Mouse (Mus musculus): Measurements from ENCODE around the gene Zbtb41. TPM values are rescaled to one million over a fixed set of nuclear protein-coding genes. Genes with fewer than 3 reads are reported as not detected.

Zbtb41 gene
- total RNA-seq, 2 experiments from 2014 or later = 25.6 to 26.0 TPM

GRCm38 (mm10) chr1:139460807-139461206 lies 38.7 kb downstream of the Zbtb41 start:
- intact Hi-C loops (cut with DNase I) = no loop called here
- no peak for DNase-seq (ENCODE audit: low spot score in 2 of 2)

GRCm38 (mm10) chr1:139465936-139466335 lies 43.8 kb downstream of the Zbtb41 start:
- DNase-seq (ENCODE audit: low spot score in 2 of 2) = no peak
- intact Hi-C loops (cut with DNase I) = no loop called here

- intact Hi-C loops (cut with DNase I) = no loop called here
Observed at GRCm38 (mm10) chr1:139478898-139479297, 56.8 kb downstream of the Zbtb41 start.

GRCm38 (mm10) chr1:139480246-139480645 lies 58.2 kb downstream of the Zbtb41 start:
- DNase-seq (ENCODE audit: low spot score in 2 of 2) = no peak
- intact Hi-C loops (cut with DNase I) = no loop called here

More at GRCm38 (mm10) chr1:139478898-139479297, 56.8 kb downstream of the Zbtb41 start:
- no peak for DNase-seq (ENCODE audit: low spot score in 2 of 2)

GRCm38 (mm10) chr1:139481146-139481545 lies 59.1 kb downstream of the Zbtb41 start:
- intact Hi-C loops (cut with DNase I) = no loop called here
- no peak for DNase-seq (ENCODE audit: low spot score in 2 of 2)

GRCm38 (mm10) chr1:139494630-139495029 lies 72.5 kb downstream of the Zbtb41 start:
- no peak for DNase-seq (ENCODE audit: low spot score in 2 of 2)
- intact Hi-C loops (cut with DNase I) = no loop called here

GRCm38 (mm10) chr1:139495408-139495807 lies 73.3 kb downstream of the Zbtb41 start:
- no peak for DNase-seq (ENCODE audit: low spot score in 2 of 2)
- intact Hi-C loops (cut with DNase I) = no loop called here

- intact Hi-C loops (cut with DNase I) = no loop called here
- no peak for DNase-seq (ENCODE audit: low spot score in 2 of 2)
Observed at GRCm38 (mm10) chr1:139496212-139496611, 74.1 kb downstream of the Zbtb41 start.

GRCm38 (mm10) chr1:139499751-139500150 lies 77.7 kb downstream of the Zbtb41 start:
- intact Hi-C loops (cut with DNase I) = no loop called here

GRCm38 (mm10) chr1:139501258-139501752 lies 79.2 kb downstream of the Zbtb41 start, which contains the start of gene F13b:
TSS of gene F13b (plus strand) at chr1:139501702.
- intact Hi-C loops (cut with DNase I) = no loop called here
- DNase-seq (ENCODE audit: low spot score in 2 of 2) = no peak

More at GRCm38 (mm10) chr1:139499751-139500150, 77.7 kb downstream of the Zbtb41 start:
- DNase-seq (ENCODE audit: low spot score in 2 of 2) = no peak

Other genes with a start within 250 kb of the Zbtb41 start
- gene Crb1, start 45.2 kb upstream of the Zbtb41 start, total RNA-seq (2021) = 1 to 10 TPM in 1 of 2 experiments, under 1 TPM in 1; 0.62 to 1.2 TPM
- gene Aspm, start 32.5 kb downstream of the Zbtb41 start, total RNA-seq (2021) = under 1 TPM; 0.39 to 0.54 TPM
- not detected for gene F13b, start 79.4 kb downstream of the Zbtb41 start, total RNA-seq (2021)
- not detected for gene Cfhr1, start 138.0 kb downstream of the Zbtb41 start, total RNA-seq (2021)

Data from left cerebral cortex, postnatal 36 days (tissue).